Mouse (Mus musculus) neural tube, embryonic 14.5 days (tissue): ENCODE measurements around the gene Slc27a3. TPM values are rescaled to one million over a fixed set of nuclear protein-coding genes. Genes with fewer than 3 reads are reported as not detected.

Source experiments
- ATAC-seq: fragments of 200-750 bp; cut with Nextera tagmentation; 2 replicates; pipeline ENCODE4 v1.8.0; 2017; ENCODE audit warnings: low read depth, mild to moderate bottlenecking, moderate TSS enrichment, moderate library complexity
- H3K27ac ChIP-seq: fragments of 300-500 bp; sonication (generic); 2 replicates; pipeline ENCODE4 v1.5.1; 2014; ENCODE audit warnings: low read depth, mild to moderate bottlenecking, control low read depth, low read length, moderate library complexity, mixed read lengths
- H3K27me3 ChIP-seq: fragments of 300-500 bp; sonication (generic); 2 replicates; pipeline ENCODE4 v1.6.1; 2014; ENCODE audit warnings: low read length; ENCODE audit not compliant: control insufficient read depth, insufficient read depth
- H3K36me3 ChIP-seq: fragments of 300-500 bp; sonication (generic); 2 replicates; pipeline ENCODE4 v1.6.1; 2014; ENCODE audit warnings: low read length, mixed read lengths; ENCODE audit not compliant: control insufficient read depth, insufficient read depth
- H3K4me1 ChIP-seq: fragments of 300-500 bp; sonication (generic); 2 replicates; pipeline ENCODE4 v1.6.1; 2014; ENCODE audit warnings: low read length; ENCODE audit not compliant: control insufficient read depth, insufficient read depth
- H3K4me2 ChIP-seq: fragments of 300-500 bp; sonication (generic); 2 replicates; pipeline ENCODE4 v1.6.1; 2014; ENCODE audit warnings: mild to moderate bottlenecking, low read depth, low read length, control low read depth
- H3K4me3 ChIP-seq: fragments of 300-500 bp; sonication (generic); 2 replicates; pipeline ENCODE4 v1.5.1; 2014; ENCODE audit warnings: low read depth, low read length, control low read depth, mixed read lengths
- H3K9ac ChIP-seq: fragments of 300-500 bp; sonication (generic); replicated peaks from 2 replicates; pipeline ENCODE4 v1.6.1; 2014; ENCODE audit warnings: low read depth, mild to moderate bottlenecking, control low read depth, low read length, mixed read lengths
- H3K9me3 ChIP-seq: fragments of 300-500 bp; sonication (generic); 2 replicates; pipeline ENCODE4 v1.6.1; 2016; ENCODE audit warnings: low read length; ENCODE audit not compliant: control insufficient read depth
- WGBS: fragments of 180-500 bp; shearing (Covaris S2); extraction: QIAGEN DNeasy Blood & Tissue Kit; methylation state at CpG from one replicate; pipeline ENCODE4 v1.1.7; 2014; 5-methylcytosine and 5-hydroxymethylcytosine counted together
- polyA plus RNA-seq: library from polyadenylated mRNA; unstranded; fragments of >200 nt; fragmentation: Nextera tagmentation; extraction: Ambion mirVana; gene quantifications from 2 replicates; pipeline ENCODE4 v1.2.1, GENCODE M21; 2014

The Slc27a3 gene
- polyA plus RNA-seq, 1 experiment from 2014 or later = 21.7 TPM

DNA sequence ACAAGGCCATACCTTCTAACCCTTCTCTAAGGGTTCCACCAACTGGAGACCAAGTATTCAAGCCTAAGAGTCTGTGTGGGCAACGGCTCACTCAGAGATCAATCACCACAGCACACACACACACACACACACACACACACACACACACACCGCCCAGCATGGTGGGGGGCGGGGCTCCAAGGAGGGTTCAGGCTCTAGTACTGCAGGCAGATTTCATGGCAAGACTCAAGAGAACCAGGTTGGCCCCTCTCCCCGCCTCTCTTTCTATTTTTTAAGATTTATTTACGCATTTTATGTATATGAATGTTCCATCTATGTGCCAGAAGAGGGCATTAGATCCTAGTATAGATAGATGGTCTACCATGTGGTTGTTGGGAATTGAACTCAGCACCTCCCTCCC is 16.9 kb downstream of the Slc27a3 start:
- Histone ChIP-seq H3K4me1 (no peaks in the 10 kb centered on the region), H3K4me2 (no peak overlapping the region), H3K36me3 (no peaks in the 10 kb centered on the region), H3K9ac (no peak overlapping the region), H3K27ac (no peak overlapping the region), H3K9me3 (no peaks in the 10 kb centered on the region), H3K4me3 (no peak overlapping the region), H3K27me3 (no peaks in the 10 kb centered on the region)
- WGBS = 69% methylated on average over 4 of the region's 5 CpGs
- ATAC-seq = peak; percentile 31

- ATAC-seq = no peak
- Histone ChIP-seq H3K4me3 (no peak overlapping the region), H3K9ac (no peak overlapping the region), H3K4me2 (no peak overlapping the region), H3K4me1 (no peaks in the 10 kb centered on the region), H3K36me3 (no peaks in the 10 kb centered on the region), H3K27ac (no peak overlapping the region), H3K27me3 (no peaks in the 10 kb centered on the region), H3K9me3 (no peaks in the 10 kb centered on the region)
- 69% methylated on average over 7 of the region's 7 CpGs for WGBS
Measured at GRCm38 (mm10) chr3:90371857-90372256, 17.9 kb downstream of the Slc27a3 start.

DNA sequence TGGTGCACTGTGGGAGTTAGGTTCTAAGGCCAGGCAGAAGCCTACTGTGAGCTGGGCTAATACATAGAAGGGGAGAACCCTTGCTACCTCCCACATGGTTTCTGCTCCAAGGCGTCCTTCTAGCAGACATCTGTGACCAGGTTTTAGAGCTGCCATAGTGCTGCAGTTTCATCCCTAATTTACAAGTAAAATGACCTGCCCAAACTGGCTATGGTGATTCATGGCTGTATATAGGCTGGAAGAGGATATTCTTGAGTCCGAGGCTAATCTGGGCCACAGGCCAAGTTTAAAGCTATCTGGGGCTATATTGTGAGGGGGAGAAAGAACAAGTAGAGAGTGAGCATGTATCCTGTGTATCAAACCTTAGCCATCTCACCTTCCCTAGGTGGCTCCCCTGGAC is 20.7 kb downstream of the Slc27a3 start:
- H3K27me3 ChIP-seq = no peaks in the 10 kb centered on the region
- H3K27ac ChIP-seq = no peak overlapping the region
- H3K9me3 ChIP-seq = no peaks in the 10 kb centered on the region
- ATAC-seq = no peak
- no peak overlapping the region for H3K4me2 ChIP-seq
- H3K4me1 ChIP-seq = no peaks in the 10 kb centered on the region
- WGBS = 20% methylated on average over 2 of the region's 2 CpGs
- H3K36me3 ChIP-seq = no peaks in the 10 kb centered on the region
- H3K9ac ChIP-seq = no peak overlapping the region
- H3K4me3 ChIP-seq = no peak overlapping the region

DNA sequence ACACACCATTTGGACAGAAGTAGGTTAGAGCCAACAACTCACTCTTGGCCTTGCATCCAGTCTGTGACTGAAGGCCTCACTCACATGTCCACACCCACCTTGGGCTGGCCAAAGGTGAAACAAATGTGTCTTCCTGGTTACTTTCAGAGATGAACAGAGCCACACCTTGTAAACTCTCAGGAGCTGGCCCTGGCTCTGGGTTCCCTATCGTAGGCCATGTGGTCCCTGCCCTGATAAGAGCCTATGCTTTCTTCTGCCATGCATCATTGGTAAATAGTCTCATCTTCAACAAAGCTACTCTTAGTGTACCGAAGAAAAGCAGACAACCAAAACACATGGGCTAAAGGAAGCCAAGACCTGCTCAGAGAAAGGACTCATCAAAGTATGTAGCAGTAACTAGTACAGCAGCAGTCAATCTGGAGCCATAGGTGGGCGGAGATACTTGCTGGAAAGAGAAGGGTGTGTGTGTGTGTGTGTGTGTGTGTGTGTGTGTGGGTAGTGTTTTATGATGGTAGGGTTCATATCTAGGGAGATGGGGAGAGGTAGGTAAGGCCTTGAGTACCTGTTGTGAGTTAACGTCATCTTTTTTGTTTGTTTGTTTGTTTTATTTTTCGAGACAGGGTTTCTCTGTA is 22.6 kb downstream of the Slc27a3 start:
- no peak for ATAC-seq
- Histone ChIP-seq H3K36me3 (0 out of 2 replicates have a peak, but pooled peaks cover under 1% of the 10 kb centered on the region), H3K9me3 (no peaks in the 10 kb centered on the region), H3K4me3 (no peak overlapping the region), H3K4me2 (no peak overlapping the region), H3K4me1 (no peaks in the 10 kb centered on the region), H3K27ac (no peak overlapping the region), H3K9ac (no peak overlapping the region), H3K27me3 (no peaks in the 10 kb centered on the region)
- 90% methylated on average over 5 of the region's 5 CpGs for WGBS

DNA sequence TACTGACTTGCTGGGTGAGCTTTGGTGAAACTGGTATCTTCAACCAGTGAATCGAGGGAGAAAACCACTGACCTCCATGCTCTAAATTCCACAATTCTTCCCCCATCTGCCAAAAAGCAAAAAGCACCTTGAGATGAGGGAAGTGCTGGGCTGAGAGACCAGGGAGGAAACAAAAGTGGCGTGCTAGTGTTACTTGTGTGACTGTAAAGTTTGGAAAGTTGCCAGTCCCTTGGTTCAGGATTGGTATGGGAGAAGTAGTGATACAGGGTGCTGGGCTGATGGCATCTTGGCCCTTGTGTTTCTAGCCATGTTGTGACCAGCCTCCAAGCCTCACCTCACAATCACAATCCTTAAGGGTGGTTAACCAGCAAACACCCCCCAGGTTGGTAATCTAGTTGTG is 27.4 kb downstream of the Slc27a3 start:
- H3K4me2 ChIP-seq = no peak overlapping the region
- H3K4me1 ChIP-seq = no peaks in the 10 kb centered on the region
- H3K27me3 ChIP-seq = no peaks in the 10 kb centered on the region
- no peak overlapping the region for H3K9ac ChIP-seq
- no peak for ATAC-seq
- no peak overlapping the region for H3K27ac ChIP-seq
- H3K9me3 ChIP-seq = no peaks in the 10 kb centered on the region
- 95% methylated on average over 2 of the region's 2 CpGs for WGBS
- H3K36me3 ChIP-seq = peaks cover 19% of the 10 kb centered on the region
- no peak overlapping the region for H3K4me3 ChIP-seq

GRCm38 (mm10) chr3:90361476-90361875 is 28.3 kb downstream of the Slc27a3 start:
- Histone ChIP-seq H3K9ac (no peak overlapping the region), H3K27ac (no peak overlapping the region), H3K9me3 (no peaks in the 10 kb centered on the region), H3K36me3 (peaks cover 28% of the 10 kb centered on the region), H3K4me1 (no peaks in the 10 kb centered on the region), H3K27me3 (no peaks in the 10 kb centered on the region), H3K4me2 (no peak overlapping the region), H3K4me3 (no peak overlapping the region)
- 94% methylated on average over 4 of the region's 4 CpGs for whole genome bisulfite sequencing
- ATAC-seq = no peak

GRCm38 (mm10) chr3:90359230-90359629 is 30.5 kb downstream of the Slc27a3 start:
- H3K9ac ChIP-seq = no peak overlapping the region
- ATAC-seq = no peak
- H3K27ac ChIP-seq = no peak overlapping the region
- 94% methylated on average over 1 of the region's 1 CpGs for WGBS
- H3K36me3 ChIP-seq = peaks cover 48% of the 10 kb centered on the region
- H3K9me3 ChIP-seq = no peaks in the 10 kb centered on the region
- no peak overlapping the region for H3K4me2 ChIP-seq
- H3K4me3 ChIP-seq = no peak overlapping the region
- no peaks in the 10 kb centered on the region for H3K4me1 ChIP-seq
- H3K27me3 ChIP-seq = no peaks in the 10 kb centered on the region

- no peak for ATAC-seq
- Histone ChIP-seq H3K9me3 (no peaks in the 10 kb centered on the region), H3K27me3 (no peaks in the 10 kb centered on the region), H3K9ac (no peak overlapping the region), H3K4me2 (no peak overlapping the region), H3K4me3 (no peak overlapping the region), H3K27ac (no peak overlapping the region), H3K4me1 (no peaks in the 10 kb centered on the region), H3K36me3 (peaks cover 61% of the 10 kb centered on the region)
- 91% methylated on average over 7 of the region's 7 CpGs for WGBS
Measured at GRCm38 (mm10) chr3:90357959-90358358, 31.8 kb downstream of the Slc27a3 start.

GRCm38 (mm10) chr3:90347847-90348246 is 41.9 kb downstream of the Slc27a3 start:
- Histone ChIP-seq H3K36me3 (peaks cover 34% of the 10 kb centered on the region), H3K4me3 (no peak overlapping the region), H3K4me2 (no peak overlapping the region), H3K27me3 (no peaks in the 10 kb centered on the region), H3K27ac (no peak overlapping the region), H3K9ac (no peak overlapping the region), H3K9me3 (no peaks in the 10 kb centered on the region), H3K4me1 (no peaks in the 10 kb centered on the region)
- 97% methylated on average over 4 of the region's 4 CpGs for WGBS
- ATAC-seq = no peak
